Mouse (Mus musculus) CH12.LX (cell line): Measurements from ENCODE around the gene Ccl4.

Experiments used
- CTCF ChIP-seq, 2 experiments: IDR thresholded peaks in 1 of 2; conservative IDR thresholded peaks in 1 of 2; 2 replicates each; pipeline ENCODE4 v1.5.1; 2011 to 2012; ENCODE audit warnings: low read depth in 2 of 2, low read length in 2 of 2, improper control_type of control experiment in 1 of 2, inconsistent platforms in 1 of 2, mild to moderate bottlenecking in 1 of 2, moderate library complexity in 1 of 2
- EP300 ChIP-seq: IDR thresholded peaks from 2 replicates; pipeline ENCODE4 v1.6.1; 2011; ENCODE audit warnings: low read length, improper control_type of control experiment
- MAX ChIP-seq: IDR thresholded peaks from 2 replicates; pipeline ENCODE4 v1.6.1; 2011; ENCODE audit warnings: low read length, improper control_type of control experiment
- MAZ ChIP-seq: IDR thresholded peaks from 2 replicates; pipeline ENCODE4 v1.6.1; 2012; ENCODE audit warnings: low read depth, mild to moderate bottlenecking, inconsistent platforms, low read length, improper control_type of control experiment, moderate library complexity
- MEF2A ChIP-seq: IDR thresholded peaks from 2 replicates; pipeline ENCODE4 v1.6.1; 2014; ENCODE audit warnings: low read depth, mild to moderate bottlenecking, inconsistent platforms, low read length, improper control_type of control experiment, borderline replicate concordance
- MYC ChIP-seq: IDR thresholded peaks from 2 replicates; pipeline ENCODE4 v1.6.1; 2011; ENCODE audit warnings: low read depth, mild to moderate bottlenecking, improper control_type of control experiment, low read length
- POLR2A ChIP-seq: IDR thresholded peaks from 2 replicates; pipeline ENCODE4 v1.6.1; 2011; ENCODE audit warnings: low read depth, mild to moderate bottlenecking, improper control_type of control experiment, low read length
- TCF12 ChIP-seq: IDR thresholded peaks from 2 replicates; pipeline ENCODE4 v1.6.1; 2014; ENCODE audit warnings: low read depth, mild to moderate bottlenecking, inconsistent platforms, low read length, improper control_type of control experiment
- USF1 ChIP-seq: IDR thresholded peaks from 2 replicates; pipeline ENCODE4 v1.6.1; 2014; ENCODE audit warnings: low read depth, mild to moderate bottlenecking, inconsistent platforms, low read length, improper control_type of control experiment
- USF2 ChIP-seq: conservative IDR thresholded peaks from 2 replicates; pipeline ENCODE4 v1.6.1; 2011; ENCODE audit warnings: low read depth, low read length, improper control_type of control experiment

GRCm38 (mm10) chr11:83713925-83714324, 51.5 kb downstream of the Ccl4 start:
- TF ChIP-seq MEF2A (no peak), POLR2A (no peak), USF2 (peak; percentile 57; the same call in 1 of the 2 replicates), CTCF (conservative IDR thresholded peaks at IDR 0.05 in 1 of 2, IDR thresholded peaks at IDR 0.05 in 1 of 2; ENCODE audit: low read depth in 2 of 2, low read length in 2 of 2) (no peak), TCF12 (no peak), USF1 (peak; percentile 59), MAZ (no peak), MYC (peak; percentile 93), EP300 (no peak), MAX (peak; percentile 93)
